Mouse (Mus musculus) CH12.LX (cell line): ENCODE results near the gene Smim23.

ENCODE experiments used
- CTCF ChIP-seq, 2 experiments: IDR thresholded peaks in 1 of 2; conservative IDR thresholded peaks in 1 of 2; 2 replicates each; pipeline ENCODE4 v1.5.1; 2011 to 2012; ENCODE audit warnings: low read depth in 2 of 2, low read length in 2 of 2, improper control_type of control experiment in 1 of 2, inconsistent platforms in 1 of 2, mild to moderate bottlenecking in 1 of 2, moderate library complexity in 1 of 2
- ELF1 ChIP-seq: IDR thresholded peaks from 2 replicates; pipeline ENCODE4 v1.6.1; 2014; ENCODE audit warnings: low read depth, mild to moderate bottlenecking, inconsistent platforms, low read length, improper control_type of control experiment
- EP300 ChIP-seq: IDR thresholded peaks from 2 replicates; pipeline ENCODE4 v1.6.1; 2011; ENCODE audit warnings: low read length, improper control_type of control experiment
- MAX ChIP-seq: IDR thresholded peaks from 2 replicates; pipeline ENCODE4 v1.6.1; 2011; ENCODE audit warnings: low read length, improper control_type of control experiment
- NRF1 ChIP-seq: IDR thresholded peaks from 2 replicates; pipeline ENCODE4 v1.6.1; 2014; ENCODE audit warnings: low read depth, mild to moderate bottlenecking, inconsistent platforms, low read length, improper control_type of control experiment, moderate library complexity
- POLR2A ChIP-seq: IDR thresholded peaks from 2 replicates; pipeline ENCODE4 v1.6.1; 2011; ENCODE audit warnings: low read depth, mild to moderate bottlenecking, improper control_type of control experiment, low read length
- RAD21 ChIP-seq: IDR thresholded peaks from 2 replicates; pipeline ENCODE4 v1.6.1; 2011; ENCODE audit warnings: low read depth, mild to moderate bottlenecking, low read length, improper control_type of control experiment, moderate library complexity
- RCOR1 ChIP-seq: conservative IDR thresholded peaks from 2 replicates; pipeline ENCODE4 v1.6.1; 2012; ENCODE audit warnings: low read depth, mild to moderate bottlenecking, inconsistent platforms, low read length, improper control_type of control experiment
- TCF12 ChIP-seq: IDR thresholded peaks from 2 replicates; pipeline ENCODE4 v1.6.1; 2014; ENCODE audit warnings: low read depth, mild to moderate bottlenecking, inconsistent platforms, low read length, improper control_type of control experiment
- USF1 ChIP-seq: IDR thresholded peaks from 2 replicates; pipeline ENCODE4 v1.6.1; 2014; ENCODE audit warnings: low read depth, mild to moderate bottlenecking, inconsistent platforms, low read length, improper control_type of control experiment
- ZMIZ1 ChIP-seq: IDR thresholded peaks from 2 replicates; pipeline ENCODE4 v1.6.1; 2012; ENCODE audit warnings: low read depth, mild to moderate bottlenecking, inconsistent platforms, low read length, improper control_type of control experiment

GRCm38 (mm10) chr11:32786201-32786600 lies 38.2 kb downstream of the Smim23 start:
- no peak for TF ChIP-seq ELF1
- TF ChIP-seq POLR2A: no peak
- TF ChIP-seq MAX: no peak
- no peak for TF ChIP-seq CTCF (conservative IDR thresholded peaks at IDR 0.05 in 1 of 2, IDR thresholded peaks at IDR 0.05 in 1 of 2; ENCODE audit: low read depth in 2 of 2, low read length in 2 of 2)
- TF ChIP-seq TCF12: no peak
- TF ChIP-seq RAD21: no peak
- no peak for TF ChIP-seq USF1
- no peak for TF ChIP-seq NRF1
- TF ChIP-seq EP300: no peak
- TF ChIP-seq RCOR1: no peak
- TF ChIP-seq ZMIZ1: no peak
